Mouse (Mus musculus): ENCODE data around the gene Pxylp1.

Gene Pxylp1

GRCm38 (mm10) chr9:96857838-96858237 is 34.6 kb downstream of the Pxylp1 start:
- no peak for DNase-seq

- no peak for DNase-seq
Measured at GRCm38 (mm10) chr9:96853300-96854186, 38.9 kb downstream of the Pxylp1 start.

- no peak for DNase-seq
Measured at GRCm38 (mm10) chr9:96851634-96852033, 40.8 kb downstream of the Pxylp1 start.

GRCm38 (mm10) chr9:96851036-96851435 is 41.4 kb downstream of the Pxylp1 start:
- no peak for DNase-seq

- no peak for DNase-seq
Measured at GRCm38 (mm10) chr9:96849012-96849411, 43.5 kb downstream of the Pxylp1 start.

- no peak for DNase-seq
Measured at GRCm38 (mm10) chr9:96846361-96846760, 46.1 kb downstream of the Pxylp1 start.

- peak; percentile 70 for DNase-seq
Measured at GRCm38 (mm10) chr9:96844798-96845209, 47.7 kb downstream of the Pxylp1 start.

GRCm38 (mm10) chr9:96839376-96839775 is 53.1 kb downstream of the Pxylp1 start:
- no peak for DNase-seq

GRCm38 (mm10) chr9:96838864-96839263 is 53.6 kb downstream of the Pxylp1 start:
- no peak for DNase-seq

- no peak for DNase-seq
Measured at GRCm38 (mm10) chr9:96837781-96838420, 54.6 kb downstream of the Pxylp1 start.

- DNase-seq: no peak
Measured at GRCm38 (mm10) chr9:96836984-96837383, 55.5 kb downstream of the Pxylp1 start.

GRCm38 (mm10) chr9:96835374-96835921 is 57.0 kb downstream of the Pxylp1 start:
- no peak for DNase-seq

- no peak for DNase-seq
Measured at GRCm38 (mm10) chr9:96833606-96834005, 58.9 kb downstream of the Pxylp1 start.

GRCm38 (mm10) chr9:96832516-96832915 is 60.0 kb downstream of the Pxylp1 start:
- no peak for DNase-seq

- DNase-seq: no peak
Measured at GRCm38 (mm10) chr9:96830856-96831359, 61.6 kb downstream of the Pxylp1 start.

- no peak for DNase-seq
Measured at GRCm38 (mm10) chr9:96829682-96830081, 62.8 kb downstream of the Pxylp1 start.

- DNase-seq: no peak
Measured at GRCm38 (mm10) chr9:96828071-96828470, 64.4 kb downstream of the Pxylp1 start.

GRCm38 (mm10) chr9:96827002-96827785 is 65.3 kb downstream of the Pxylp1 start:
- DNase-seq: no peak

GRCm38 (mm10) chr9:96824857-96825256 is 67.6 kb downstream of the Pxylp1 start:
- DNase-seq: no peak

GRCm38 (mm10) chr9:96824026-96824425 is 68.4 kb downstream of the Pxylp1 start:
- DNase-seq: no peak

GRCm38 (mm10) chr9:96823541-96823940 is 68.9 kb downstream of the Pxylp1 start:
- no peak for DNase-seq

- DNase-seq: no peak
Measured at GRCm38 (mm10) chr9:96823005-96823404, 69.5 kb downstream of the Pxylp1 start.

Measured in right cerebral cortex, postnatal 14 days (tissue).